Mouse (Mus musculus) heart, adult 2 months (tissue): ENCODE measurements around the gene Mlh1.

Experiments
- CTCF ChIP-seq: fragments of 200-600 bp; IDR thresholded peaks from 2 replicates; pipeline ENCODE4 v1.8.1; 2022; ENCODE audit warnings: antibody characterized with exemption, mild to moderate bottlenecking, moderate library complexity
- EP300 ChIP-seq: fragments of 200-500 bp; IDR thresholded peaks from 2 replicates; pipeline ENCODE4 v1.6.1; 2011; ENCODE audit warnings: low read depth, low read length, control low read depth; ENCODE audit not compliant: insufficient read depth
- POLR2A ChIP-seq: fragments of 200-500 bp; IDR thresholded peaks from 2 replicates; pipeline ENCODE4 v1.6.1; 2011; ENCODE audit warnings: mild to moderate bottlenecking, low read depth, low read length, control low read depth; ENCODE audit not compliant: insufficient read depth

DNA sequence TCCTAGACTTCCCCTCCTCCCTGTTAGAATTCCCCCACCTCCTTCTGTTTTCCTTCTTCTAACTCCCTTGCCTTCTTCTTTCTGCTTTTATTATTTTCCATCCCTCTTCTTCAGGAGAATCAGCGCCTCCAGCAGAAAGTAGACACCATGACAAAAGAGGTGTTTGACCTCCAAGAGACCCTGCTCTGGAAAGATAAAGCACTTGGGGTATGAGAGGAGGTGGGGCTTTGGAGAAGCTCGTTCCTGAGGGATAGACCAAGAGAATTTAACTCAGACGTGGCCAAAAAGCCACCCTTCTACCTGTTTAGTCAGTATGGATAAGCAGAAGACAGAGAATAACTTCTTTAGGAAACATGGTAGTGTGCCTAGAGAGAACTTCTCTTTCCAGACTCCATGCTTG is 63.9 kb downstream of the Mlh1 start:
- TF ChIP-seq CTCF (no peak), EP300 (no peak), POLR2A (no peak)
